Mouse (Mus musculus): ENCODE measurements around the gene Vmo1. TPM values are rescaled to one million over a fixed set of nuclear protein-coding genes. Genes with fewer than 3 reads are reported as not detected.

Gene Vmo1
- total and polyA plus RNA-seq, 2 experiments from 2014 or later: 0.65 TPM; not detected in 1

DNA sequence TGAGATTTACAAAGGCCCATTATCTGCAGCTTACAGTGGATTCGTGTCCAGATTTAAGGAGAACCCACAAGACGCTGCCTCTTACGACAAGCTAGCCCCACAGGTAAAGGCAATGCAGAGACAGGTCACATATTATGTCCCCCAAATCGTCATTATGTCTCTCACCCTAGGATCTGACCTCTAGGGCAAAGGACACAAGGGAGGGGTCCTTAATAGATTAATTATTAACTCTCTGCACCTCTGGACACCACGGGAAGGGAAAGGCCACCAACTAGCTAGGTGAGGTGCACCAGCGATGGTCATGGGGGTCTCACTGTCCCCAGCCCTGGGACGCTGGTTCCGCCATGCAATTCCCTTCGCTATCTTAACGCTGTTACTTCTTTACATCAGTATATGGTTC, 4.5 kb upstream of the Vmo1 start, which contains the start of gene Gltpd2:
Gene Gltpd2, plus strand, starts transcription at position 274 of the 400 bp plus-strand sequence.
- no peak for DNase-seq (ENCODE audit: low spot score)
- no peak for ATAC-seq (ENCODE audit: low FRiP score)
- no peaks in the 10 kb centered on the region for H3K9me3 ChIP-seq (ENCODE audit: low read length)
- peak within 1 kb of the TSS; percentile 68 for H3K27ac ChIP-seq (ENCODE audit: low read depth, low read length)
- TF ChIP-seq CTCF (IDR thresholded peaks at IDR 0.05): no peak
- H3K4me3 ChIP-seq (ENCODE audit: low read depth, low read length): peak within 1 kb of the TSS; percentile 20; the same call in 1 of the 2 replicates
- WGBS: 85% methylated on average over 10 of the region's 10 CpGs
- H3K4me2 ChIP-seq (ENCODE audit: low read depth, low read length, poor library complexity, severe bottlenecking): peak within 1 kb of the TSS; percentile 47
- H3K36me3 ChIP-seq (ENCODE audit: insufficient read depth, low read length): no peaks in the 10 kb centered on the region
- H3K4me1 ChIP-seq (ENCODE audit: insufficient read depth, low read length): no peaks in the 10 kb centered on the region
- peak within 1 kb of the TSS; percentile 36; the same call in 1 of the 2 replicates for H3K9ac ChIP-seq (replicated peaks; ENCODE audit: low read length, poor library complexity, severe bottlenecking)
- H3K27me3 ChIP-seq (ENCODE audit: insufficient read depth, low read length): no peaks in the 10 kb centered on the region

DNA sequence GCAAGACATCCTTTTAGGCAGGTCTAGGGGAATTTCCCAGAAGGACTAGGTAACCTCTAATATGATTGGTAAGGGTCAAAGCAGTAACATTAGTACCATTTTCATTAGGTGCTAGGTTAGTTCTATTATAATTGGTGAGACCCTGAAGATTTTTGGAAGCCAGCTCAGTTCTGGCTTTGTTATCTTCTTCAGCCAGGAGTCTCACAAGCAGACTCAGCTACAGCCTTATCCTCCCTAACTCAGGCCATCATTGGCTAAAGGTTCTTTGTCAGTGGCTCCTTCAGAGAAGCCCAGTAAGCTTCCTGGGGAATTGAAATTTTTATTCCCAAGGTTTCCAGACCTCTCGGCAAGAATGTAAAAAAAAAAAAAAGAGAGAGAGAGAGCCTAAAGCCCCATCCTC, 4.0 kb upstream of the Vmo1 start:
- Histone ChIP-seq H3K4me2 (ENCODE audit: low read depth, low read length, poor library complexity, severe bottlenecking) (no peak overlapping the region), H3K4me1 (ENCODE audit: insufficient read depth, low read length) (no peaks in the 10 kb centered on the region), H3K36me3 (ENCODE audit: insufficient read depth, low read length) (no peaks in the 10 kb centered on the region), H3K9me3 (ENCODE audit: low read length) (no peaks in the 10 kb centered on the region), H3K9ac (replicated peaks; ENCODE audit: low read length, poor library complexity, severe bottlenecking) (no peak overlapping the region), H3K4me3 (ENCODE audit: low read depth, low read length) (no peak overlapping the region), H3K27me3 (ENCODE audit: insufficient read depth, low read length) (no peaks in the 10 kb centered on the region), H3K27ac (ENCODE audit: low read depth, low read length) (no peak overlapping the region)
- 68% methylated on average over 1 of the region's 1 CpGs for WGBS
- ATAC-seq (ENCODE audit: low FRiP score) (no peak), DNase-seq (ENCODE audit: low spot score) (no peak)
- no peak for TF ChIP-seq CTCF (IDR thresholded peaks at IDR 0.05)

GRCm38 (mm10) chr11:70516352-70516751, 1.9 kb upstream of the Vmo1 start:
- no peak overlapping the region for H3K27ac ChIP-seq (ENCODE audit: low read depth, low read length)
- TF ChIP-seq CTCF (IDR thresholded peaks at IDR 0.05): peak; percentile 85
- no peaks in the 10 kb centered on the region for H3K4me1 ChIP-seq (ENCODE audit: insufficient read depth, low read length)
- WGBS: 24% methylated on average over 2 of the region's 2 CpGs
- no peak overlapping the region for H3K9ac ChIP-seq (replicated peaks; ENCODE audit: low read length, poor library complexity, severe bottlenecking)
- H3K9me3 ChIP-seq (ENCODE audit: low read length): no peaks in the 10 kb centered on the region
- ATAC-seq (ENCODE audit: low FRiP score) (no peak), DNase-seq (ENCODE audit: low spot score) (peak; percentile 66)
- H3K4me3 ChIP-seq (ENCODE audit: low read depth, low read length): no peak overlapping the region
- H3K4me2 ChIP-seq (ENCODE audit: low read depth, low read length, poor library complexity, severe bottlenecking): no peak overlapping the region
- H3K27me3 ChIP-seq (ENCODE audit: insufficient read depth, low read length): no peaks in the 10 kb centered on the region
- no peaks in the 10 kb centered on the region for H3K36me3 ChIP-seq (ENCODE audit: insufficient read depth, low read length)

- Histone ChIP-seq H3K4me2 (ENCODE audit: low read depth, low read length, poor library complexity, severe bottlenecking) (no peak overlapping the region), H3K27me3 (ENCODE audit: insufficient read depth, low read length) (no peaks in the 10 kb centered on the region), H3K9ac (replicated peaks; ENCODE audit: low read length, poor library complexity, severe bottlenecking) (no peak overlapping the region), H3K36me3 (ENCODE audit: insufficient read depth, low read length) (no peaks in the 10 kb centered on the region), H3K4me3 (ENCODE audit: low read depth, low read length) (no peak overlapping the region), H3K4me1 (ENCODE audit: insufficient read depth, low read length) (no peaks in the 10 kb centered on the region; the same call in 1 of the 2 replicates), H3K27ac (ENCODE audit: low read depth, low read length) (no peak overlapping the region), H3K9me3 (ENCODE audit: low read length) (no peaks in the 10 kb centered on the region)
- DNase-seq (ENCODE audit: low spot score) (no peak), ATAC-seq (ENCODE audit: low FRiP score) (no peak)
- no peak for TF ChIP-seq CTCF (IDR thresholded peaks at IDR 0.05)
- 56% methylated on average over 11 of the region's 11 CpGs for WGBS
Measured at GRCm38 (mm10) chr11:70513520-70513919, 896 bp downstream of the Vmo1 start.

DNA sequence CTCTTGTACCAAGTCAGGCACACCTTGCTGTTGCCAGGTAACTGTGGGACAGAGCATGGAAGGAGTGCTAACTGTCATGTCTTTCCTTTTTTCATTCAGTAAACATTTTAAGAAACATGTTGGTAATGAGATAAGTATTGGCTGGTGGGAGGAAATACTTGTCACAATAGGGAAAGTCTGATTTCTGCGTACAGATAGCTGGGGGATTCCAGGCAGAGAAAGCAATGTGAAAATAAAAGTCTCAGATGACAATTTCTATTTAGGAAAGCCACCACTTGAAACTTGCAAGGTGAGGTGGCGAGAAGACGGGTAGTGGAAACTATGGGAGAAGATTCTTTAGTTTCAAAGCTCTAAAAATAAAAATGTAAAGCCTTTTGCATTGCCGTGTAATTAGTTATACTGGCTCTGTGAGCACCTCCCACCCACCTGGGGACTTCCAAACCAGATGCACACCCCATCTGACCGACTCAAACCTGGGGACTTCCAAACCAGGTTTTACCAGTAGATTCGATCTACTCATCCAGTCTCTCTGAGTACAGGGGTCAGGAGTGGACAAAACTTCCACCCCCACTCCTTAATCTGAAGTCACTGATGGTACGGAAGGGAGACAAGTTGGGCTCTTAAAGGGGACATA, 1.6 kb downstream of the Vmo1 start:
- whole genome bisulfite sequencing: 78% methylated on average over 7 of the region's 7 CpGs
- TF ChIP-seq CTCF (IDR thresholded peaks at IDR 0.05): no peak
- Histone ChIP-seq H3K4me3 (ENCODE audit: low read depth, low read length) (no peak overlapping the region), H3K36me3 (ENCODE audit: insufficient read depth, low read length) (no peaks in the 10 kb centered on the region), H3K4me1 (ENCODE audit: insufficient read depth, low read length) (no peaks in the 10 kb centered on the region; the same call in 1 of the 2 replicates), H3K27ac (ENCODE audit: low read depth, low read length) (no peak overlapping the region), H3K9me3 (ENCODE audit: low read length) (no peaks in the 10 kb centered on the region), H3K27me3 (ENCODE audit: insufficient read depth, low read length) (no peaks in the 10 kb centered on the region), H3K4me2 (ENCODE audit: low read depth, low read length, poor library complexity, severe bottlenecking) (no peak overlapping the region), H3K9ac (replicated peaks; ENCODE audit: low read length, poor library complexity, severe bottlenecking) (no peak overlapping the region)
- ATAC-seq (ENCODE audit: low FRiP score) (no peak), DNase-seq (ENCODE audit: low spot score) (no peak)

DNA sequence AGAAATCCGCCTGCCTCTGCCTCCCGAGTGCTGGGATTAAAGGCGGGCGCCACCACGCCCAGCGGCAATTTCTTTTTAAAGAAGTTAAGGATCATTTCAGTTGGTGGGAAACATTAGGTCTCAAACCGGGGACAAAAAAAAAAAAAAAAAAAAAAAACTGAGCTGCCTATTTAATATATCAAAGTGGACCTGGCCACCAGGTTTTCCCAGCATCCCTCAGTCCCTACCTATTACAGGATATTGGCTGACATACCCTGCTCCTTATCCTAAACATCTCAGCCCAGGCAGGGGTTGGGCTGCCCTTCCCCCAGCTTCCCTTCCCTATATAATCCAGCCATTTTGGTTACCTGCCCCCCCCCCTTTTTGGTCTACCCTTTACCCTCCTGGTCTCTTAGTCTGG, 2.6 kb downstream of the Vmo1 start:
- no peak for TF ChIP-seq CTCF (IDR thresholded peaks at IDR 0.05)
- Histone ChIP-seq H3K4me2 (ENCODE audit: low read depth, low read length, poor library complexity, severe bottlenecking) (no peak overlapping the region), H3K4me3 (ENCODE audit: low read depth, low read length) (no peak overlapping the region), H3K9me3 (ENCODE audit: low read length) (no peaks in the 10 kb centered on the region), H3K27ac (ENCODE audit: low read depth, low read length) (no peak overlapping the region), H3K9ac (replicated peaks; ENCODE audit: low read length, poor library complexity, severe bottlenecking) (no peak overlapping the region), H3K27me3 (ENCODE audit: insufficient read depth, low read length) (no peaks in the 10 kb centered on the region), H3K4me1 (ENCODE audit: insufficient read depth, low read length) (no peaks in the 10 kb centered on the region; the same call in 1 of the 2 replicates), H3K36me3 (ENCODE audit: insufficient read depth, low read length) (no peaks in the 10 kb centered on the region)
- 92% methylated on average over 7 of the region's 7 CpGs for WGBS
- ATAC-seq (ENCODE audit: low FRiP score) (no peak), DNase-seq (ENCODE audit: low spot score) (no peak)

Data from midbrain, postnatal 0 days (tissue).